Mouse (Mus musculus): ENCODE data around the gene Serpina9.
"Not testable (repeated sequence)": the region's sequence is repeated elsewhere in the genome, so short reads cannot be mapped to it uniquely, and the experiment has no call there.

The Serpina9 gene

DNA sequence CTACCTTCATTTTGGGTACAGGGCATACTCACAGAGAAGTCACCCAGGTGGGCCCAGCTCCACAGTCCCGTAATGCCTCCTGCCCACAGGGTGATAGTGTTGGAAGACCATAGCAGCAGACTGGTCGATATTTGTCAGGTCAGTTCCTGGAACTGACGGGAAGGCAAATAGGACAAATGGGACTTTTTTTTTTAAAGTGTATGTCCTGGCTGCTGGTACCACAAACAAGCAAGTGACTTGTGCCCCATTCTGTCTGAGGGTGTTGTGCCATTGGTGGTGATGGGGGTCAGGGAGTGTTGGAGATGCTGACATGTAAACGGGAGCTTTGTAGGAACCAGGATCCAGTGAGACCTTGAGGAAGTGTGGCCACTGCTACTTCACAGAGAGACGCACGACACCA lies 23.7 kb downstream of the Serpina9 start, which contains the start of gene Serpina11:
Gene Serpina11, minus strand, starts transcription at position 101 of the 400 bp plus-strand sequence.
- in situ Hi-C loops (cut with MboI): loop anchor here (10.0 kb wide), 1 partner anchor 435 kb away; no protein-coding TSS in a partner anchor

DNA sequence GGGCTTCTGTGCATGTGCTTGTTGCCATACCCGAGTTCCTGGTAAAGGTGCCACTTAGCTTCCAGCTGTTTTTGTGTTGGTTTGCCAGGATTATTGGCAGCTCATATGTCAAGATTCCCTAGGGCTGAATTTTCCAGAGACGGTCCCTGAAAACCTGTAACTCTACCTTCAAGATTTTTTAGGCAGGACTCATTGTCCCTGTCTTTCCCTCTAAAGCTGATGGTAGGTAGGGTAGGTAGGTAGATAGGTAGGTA lies 24.1 kb downstream of the Serpina9 start:
- in situ Hi-C loops (cut with MboI): no loop called here

DNA sequence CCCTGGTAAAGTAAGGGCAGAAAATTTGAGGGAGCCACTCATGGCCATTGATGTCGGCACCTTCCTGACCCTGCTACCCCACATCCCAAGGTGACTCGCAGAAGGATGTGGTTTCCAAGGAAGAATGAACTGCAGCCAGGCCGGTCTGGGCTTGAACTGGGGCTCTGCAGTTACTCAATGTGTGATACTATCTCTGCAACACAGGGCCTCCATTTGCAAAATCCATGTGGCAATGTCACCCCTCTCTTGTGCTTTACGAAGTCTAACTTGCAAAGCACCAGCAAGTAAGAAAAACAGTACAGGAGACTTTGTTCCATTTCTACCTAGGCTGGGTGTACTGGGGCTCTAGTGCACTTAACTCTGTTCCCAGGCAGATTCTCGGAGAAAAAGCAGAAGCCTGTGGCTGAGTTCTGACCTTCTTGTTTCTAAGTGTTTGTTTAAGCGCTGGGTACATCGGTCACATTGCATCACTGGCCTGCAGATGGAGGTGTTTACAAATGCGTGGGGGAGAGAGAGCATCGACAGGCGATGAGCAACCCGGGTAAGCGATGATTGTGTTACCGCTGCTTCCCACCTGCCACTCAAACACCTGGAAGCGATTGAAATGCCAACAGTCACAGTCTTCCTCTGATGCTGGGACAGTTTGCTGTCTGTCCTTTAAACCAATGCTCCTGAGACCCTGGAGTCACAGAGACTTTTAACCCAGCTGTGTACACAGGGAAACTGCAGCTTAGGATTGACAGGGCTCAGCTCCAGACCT lies 24.6 kb downstream of the Serpina9 start:
- in situ Hi-C loops (cut with MboI): no loop called here

DNA sequence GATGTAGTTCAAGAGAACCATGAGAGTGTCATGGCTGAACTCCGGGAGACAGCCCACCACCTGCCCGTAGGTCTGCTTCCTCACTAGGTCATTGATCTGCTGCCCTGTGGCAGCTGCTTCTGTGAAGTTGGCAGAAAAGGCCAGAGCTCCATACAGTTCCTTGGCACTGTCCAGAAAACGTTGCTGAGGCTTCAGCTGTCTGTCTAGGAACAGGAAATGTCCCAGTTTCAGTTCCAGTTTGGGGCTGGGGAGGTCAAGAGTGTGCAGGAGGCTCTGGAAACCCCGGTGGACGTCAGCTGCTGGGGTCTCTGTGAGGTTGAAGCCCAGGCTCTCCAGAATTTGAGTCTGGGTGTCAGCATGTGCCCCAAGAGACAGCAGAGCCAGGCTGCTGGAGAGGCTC lies 27.7 kb downstream of the Serpina9 start:
- in situ Hi-C loops (cut with MboI): no loop called here

DNA sequence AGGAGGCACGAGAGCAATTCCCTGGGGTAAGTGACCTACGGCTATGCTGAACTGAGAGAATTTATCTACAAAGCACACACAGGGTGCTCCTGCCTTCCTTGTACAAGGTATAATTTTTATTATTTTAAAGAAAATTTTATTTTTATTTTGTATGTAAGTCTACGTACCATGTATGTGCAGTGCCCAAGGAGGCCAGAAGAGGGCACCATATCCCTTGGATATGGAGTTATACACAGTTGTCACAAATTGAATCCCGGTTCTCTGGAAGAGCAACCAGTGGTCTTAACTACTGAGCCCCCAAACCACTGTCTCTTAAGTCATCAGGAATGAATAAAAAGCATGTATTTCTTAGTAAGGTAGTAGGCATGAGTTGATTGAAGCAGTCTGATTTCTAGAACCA lies 28.6 kb downstream of the Serpina9 start:
- in situ Hi-C loops (cut with MboI): no loop called here

DNA sequence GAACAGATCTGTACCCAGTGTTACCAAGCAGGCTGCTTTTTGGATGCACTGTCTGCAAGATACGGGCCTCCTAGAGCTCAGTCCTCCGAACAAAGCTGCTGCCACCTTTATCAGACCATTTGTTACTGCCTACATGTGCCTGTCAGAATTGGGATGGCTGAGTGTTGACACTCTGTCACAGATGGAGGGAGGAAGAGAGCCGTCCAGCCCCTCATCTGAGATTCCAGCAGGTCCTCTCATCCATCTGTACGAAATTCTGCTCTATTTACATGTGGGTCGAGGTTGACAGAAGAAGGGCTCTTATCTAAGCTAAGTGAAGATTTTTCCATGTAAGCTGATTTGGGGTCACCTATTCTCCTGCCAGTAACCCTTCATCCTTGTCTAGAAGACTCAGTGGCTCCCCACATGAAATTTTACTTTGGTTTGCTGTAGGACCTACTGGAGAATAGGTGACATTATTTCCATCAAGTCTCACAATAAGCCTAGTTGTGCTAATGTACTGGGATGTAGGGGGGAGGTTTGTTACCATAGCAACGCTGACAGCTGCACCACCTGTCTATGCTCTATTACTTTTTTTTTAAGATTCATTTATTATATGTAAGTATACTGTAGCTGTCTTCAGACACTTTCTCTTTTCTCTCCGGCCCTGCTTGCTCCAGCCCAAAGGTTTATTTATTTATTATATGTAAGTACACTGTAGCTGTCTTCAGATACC lies 31.8 kb downstream of the Serpina9 start:
- in situ Hi-C loops (cut with MboI): no loop called here

DNA sequence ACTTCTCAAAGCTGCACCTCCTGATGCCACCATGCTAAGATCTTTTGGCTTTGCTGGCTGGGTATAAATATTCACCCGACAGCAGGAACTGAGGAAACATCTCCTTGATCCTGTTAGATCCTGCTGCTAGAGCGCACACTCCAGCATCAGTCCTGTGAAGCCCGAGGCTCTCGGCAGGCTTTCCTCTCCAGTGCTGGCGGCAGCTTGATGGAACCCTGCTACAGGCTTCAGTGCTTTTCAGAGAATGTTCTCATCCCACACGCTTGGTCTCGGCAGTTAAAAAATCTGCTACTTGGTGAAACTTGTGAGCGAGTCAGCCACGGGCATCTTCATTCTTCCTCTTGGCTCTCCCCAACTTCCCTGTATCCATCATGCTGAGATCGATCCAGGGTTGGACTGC lies 35.3 kb downstream of the Serpina9 start:
- in situ Hi-C loops (cut with MboI): no loop called here

DNA sequence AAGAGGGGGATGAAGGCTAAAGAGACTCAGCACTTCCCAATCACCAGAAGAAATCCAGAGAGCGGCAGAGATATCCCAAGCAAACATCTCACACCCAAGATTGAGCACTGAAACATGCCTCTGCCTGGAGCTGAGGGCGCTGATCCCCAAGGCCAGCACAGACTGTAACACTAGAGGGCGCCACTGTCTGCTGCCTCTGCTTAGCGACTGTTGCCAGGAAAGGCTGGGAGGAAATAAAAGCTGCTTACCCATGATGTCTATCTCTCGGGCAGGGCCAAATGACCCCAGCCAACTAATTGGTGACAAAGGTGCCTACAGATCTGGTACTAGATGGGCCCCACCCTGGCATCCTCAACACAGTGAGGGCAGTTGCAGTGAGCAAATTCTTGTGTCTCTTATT lies 35.7 kb downstream of the Serpina9 start:
- in situ Hi-C loops (cut with MboI): no loop called here

DNA sequence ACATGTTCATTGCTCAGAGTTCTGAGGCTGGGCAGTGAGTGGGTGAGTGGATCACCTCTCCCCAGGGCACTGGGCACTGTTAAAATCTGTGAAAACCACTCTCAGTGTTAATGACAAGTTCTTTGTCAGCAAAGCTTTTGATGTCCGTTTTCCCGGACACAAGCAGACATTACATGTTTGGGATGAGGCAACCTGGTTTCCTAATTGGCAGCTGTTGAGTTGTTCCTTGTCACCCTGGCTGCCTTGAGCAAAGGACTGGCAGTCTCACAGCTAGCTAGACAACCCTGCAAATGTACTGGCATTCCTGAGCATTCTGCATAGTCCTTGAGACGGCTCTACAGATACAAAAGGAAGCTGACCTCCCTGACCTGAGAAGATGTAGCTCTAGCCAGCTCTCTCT lies 36.5 kb downstream of the Serpina9 start:
- in situ Hi-C loops (cut with MboI): no loop called here

DNA sequence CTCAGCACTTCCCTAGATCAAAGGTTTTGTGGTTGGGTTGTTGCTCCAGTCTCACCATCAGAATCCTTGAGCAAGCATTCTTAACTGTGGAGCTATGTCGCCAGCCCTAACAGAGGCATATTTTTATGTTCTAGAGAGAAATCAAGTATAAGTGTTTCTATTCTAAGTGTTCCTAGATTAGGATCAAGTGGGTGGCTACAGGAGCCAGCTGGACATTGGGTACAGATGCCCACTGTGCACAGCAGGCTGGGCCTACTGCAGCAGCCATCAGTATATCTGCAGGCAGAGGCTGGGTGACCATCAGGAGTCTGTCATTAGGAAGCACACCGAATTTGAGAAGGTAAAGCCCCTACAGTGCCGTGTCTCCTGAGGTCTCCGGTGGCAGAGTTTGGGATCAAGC lies 42.5 kb downstream of the Serpina9 start:
- in situ Hi-C loops (cut with MboI): no loop called here

DNA sequence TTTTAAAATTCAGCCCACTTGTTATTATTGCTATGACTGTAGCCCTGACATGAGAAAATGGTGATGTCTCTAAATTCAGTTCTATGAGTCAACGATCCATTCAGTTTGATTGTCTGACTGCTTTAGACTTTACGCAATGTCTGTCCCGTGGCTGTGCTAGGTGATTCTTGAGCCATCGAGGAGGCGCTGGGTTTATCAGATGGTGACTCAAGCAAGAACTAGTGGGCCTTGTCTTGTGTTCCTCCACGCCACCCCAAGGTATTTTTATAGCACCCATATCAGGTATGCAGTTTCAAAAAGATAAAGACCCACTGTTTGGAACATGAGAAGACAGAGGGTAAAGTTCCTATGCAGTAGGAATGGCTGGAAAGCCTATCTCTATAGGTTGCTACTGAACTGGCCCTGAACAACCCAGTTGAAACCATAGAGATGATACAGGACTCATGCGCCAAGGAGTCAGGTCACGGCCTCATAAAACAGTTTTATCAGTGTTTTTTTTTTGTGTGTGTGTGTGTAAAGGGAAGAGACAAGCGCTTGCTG lies 43.9 kb downstream of the Serpina9 start:
- in situ Hi-C loops (cut with MboI): no loop called here

DNA sequence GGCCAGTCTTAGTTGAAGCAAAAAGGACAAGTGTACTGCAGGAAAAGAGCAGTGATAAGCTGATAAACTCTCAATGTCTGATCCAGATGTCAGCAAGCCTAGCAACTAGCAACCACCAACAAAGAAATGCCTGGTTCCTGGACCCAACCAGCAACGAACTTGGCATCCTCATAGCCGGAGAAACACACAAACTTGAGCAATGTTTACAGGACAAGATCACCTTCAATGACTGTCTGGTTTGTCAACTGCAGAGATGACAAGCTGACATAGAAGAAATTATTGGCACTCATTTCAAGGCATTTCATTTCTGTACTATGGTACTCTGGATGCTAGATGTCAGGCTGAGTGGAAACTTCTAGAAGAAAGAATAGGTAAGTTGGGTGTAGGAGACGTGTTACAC lies 46.8 kb downstream of the Serpina9 start:
- in situ Hi-C loops (cut with MboI): no loop called here

DNA sequence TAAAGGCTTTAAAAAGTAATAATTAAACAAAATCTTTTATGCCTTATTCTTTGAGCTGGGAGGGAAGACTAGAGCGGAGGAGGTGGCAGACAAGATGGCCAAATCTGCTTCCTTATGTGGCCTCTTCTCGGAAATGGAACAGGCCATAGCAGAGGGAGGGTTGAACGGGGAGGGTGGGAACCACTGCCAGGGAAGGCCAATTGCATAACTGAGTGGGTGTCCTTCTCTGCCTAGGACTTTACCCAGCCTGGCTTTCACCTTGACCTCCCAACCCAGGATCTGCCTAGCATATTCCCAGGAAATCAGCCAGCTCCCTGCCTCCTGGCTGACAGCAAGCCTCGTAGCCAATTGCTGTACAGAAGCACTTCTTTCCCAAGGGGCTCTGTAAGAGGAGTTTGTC lies 50.3 kb downstream of the Serpina9 start:
- in situ Hi-C loops (cut with MboI): no loop called here

DNA sequence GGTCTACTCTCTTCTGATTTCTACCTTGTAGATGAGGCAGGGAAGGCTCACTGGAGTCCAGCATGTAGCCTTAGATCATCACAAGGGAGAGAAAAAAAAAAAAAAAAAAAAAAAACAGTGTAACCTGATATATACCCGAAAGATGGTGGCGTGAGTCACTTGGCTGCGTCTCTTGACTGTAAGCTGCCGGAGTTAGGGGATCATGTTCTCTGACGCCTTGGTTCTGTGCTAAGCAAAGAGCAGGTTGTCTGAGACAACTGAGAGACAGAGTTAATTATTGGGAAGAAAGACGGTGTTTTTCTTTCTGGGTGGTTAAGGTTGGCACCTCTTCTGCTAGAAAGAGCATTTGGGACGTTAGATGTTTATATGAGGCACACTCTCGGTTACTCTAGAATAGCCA lies 50.7 kb downstream of the Serpina9 start:
- in situ Hi-C loops (cut with MboI): no loop called here

DNA sequence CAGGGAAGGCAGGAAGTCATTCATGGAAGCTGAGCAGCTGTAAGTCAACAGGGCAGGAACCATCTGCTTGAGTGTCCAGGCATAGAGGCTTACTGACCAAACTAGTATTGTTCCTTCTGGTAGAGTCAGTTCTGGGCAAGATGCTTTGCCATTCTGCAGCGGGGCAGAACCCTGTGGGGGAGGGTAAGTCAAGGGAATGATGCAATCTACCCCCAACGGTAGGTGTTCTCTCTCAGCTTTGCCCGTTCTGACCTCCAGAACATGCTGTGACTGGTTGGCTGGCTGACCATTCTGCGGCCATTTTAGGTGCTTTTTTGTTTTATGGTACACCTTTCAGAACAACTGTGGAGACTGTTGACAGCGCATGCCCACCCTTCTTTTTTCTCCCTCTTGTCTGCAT lies 51.2 kb downstream of the Serpina9 start:
- in situ Hi-C loops (cut with MboI): no loop called here

DNA sequence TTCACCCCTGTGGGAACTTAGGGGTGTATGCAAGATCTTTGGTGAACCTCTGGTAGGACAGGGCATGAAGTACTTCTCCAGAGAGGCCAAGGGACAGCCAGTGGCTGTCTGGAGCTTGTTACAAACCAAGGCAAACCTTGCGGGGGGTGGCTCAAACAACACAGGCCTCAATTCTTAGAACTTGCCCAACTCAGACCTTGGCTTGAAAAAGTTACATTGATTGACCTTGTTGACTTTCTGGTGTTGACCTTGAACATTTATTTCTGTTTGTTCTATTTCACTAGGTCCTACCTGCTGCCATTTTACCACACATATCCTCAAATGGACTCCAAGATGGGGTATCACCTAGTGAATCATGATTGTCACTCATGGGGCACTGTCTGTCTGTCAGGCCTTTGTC lies 51.8 kb downstream of the Serpina9 start:
- in situ Hi-C loops (cut with MboI): no loop called here

DNA sequence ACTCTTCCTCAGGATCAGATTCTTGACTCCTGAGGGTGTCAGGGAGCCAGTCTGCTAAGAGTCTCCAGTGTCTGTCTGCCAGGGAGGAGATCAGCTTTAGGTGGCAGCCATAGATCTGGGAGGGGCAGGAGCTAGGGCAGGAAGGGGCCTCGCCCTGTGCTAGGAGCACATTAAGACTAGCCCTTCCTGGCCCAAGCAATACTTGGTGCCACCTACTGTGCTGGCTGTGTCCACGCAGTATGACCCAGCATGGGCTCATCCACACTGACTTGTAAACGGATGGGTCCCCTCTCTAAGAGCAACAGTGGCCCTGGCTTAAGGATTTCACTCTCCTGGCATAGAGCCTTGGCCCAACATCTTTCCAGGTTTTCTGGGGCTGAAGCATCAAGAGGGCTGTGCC lies 54.8 kb downstream of the Serpina9 start, which contains the start of gene Serpina1e:
Gene Serpina1e, minus strand, starts transcription at position 178 of the 400 bp plus-strand sequence.
- in situ Hi-C loops (cut with MboI): no loop called here

DNA sequence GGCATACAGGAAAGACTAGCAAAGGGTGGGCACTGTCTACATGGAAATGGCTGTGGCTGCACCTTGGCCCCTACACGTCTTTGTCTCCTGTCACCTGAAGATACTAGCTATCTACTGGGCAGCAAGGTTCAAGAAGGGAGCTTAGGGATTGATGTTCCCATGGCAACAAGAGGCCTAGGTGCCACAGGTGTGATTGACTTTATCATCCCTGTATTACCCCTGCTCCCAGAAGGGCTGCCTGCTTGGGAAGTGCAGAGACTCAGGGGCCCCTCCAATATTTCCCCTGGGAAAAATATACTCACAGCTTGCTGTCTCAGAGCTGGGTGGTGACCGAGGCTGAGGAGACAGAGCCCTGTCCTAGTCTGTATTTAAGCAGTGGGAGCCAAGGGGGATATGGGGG lies 57.0 kb downstream of the Serpina9 start:
- in situ Hi-C loops (cut with MboI): not testable (repeated sequence)

DNA sequence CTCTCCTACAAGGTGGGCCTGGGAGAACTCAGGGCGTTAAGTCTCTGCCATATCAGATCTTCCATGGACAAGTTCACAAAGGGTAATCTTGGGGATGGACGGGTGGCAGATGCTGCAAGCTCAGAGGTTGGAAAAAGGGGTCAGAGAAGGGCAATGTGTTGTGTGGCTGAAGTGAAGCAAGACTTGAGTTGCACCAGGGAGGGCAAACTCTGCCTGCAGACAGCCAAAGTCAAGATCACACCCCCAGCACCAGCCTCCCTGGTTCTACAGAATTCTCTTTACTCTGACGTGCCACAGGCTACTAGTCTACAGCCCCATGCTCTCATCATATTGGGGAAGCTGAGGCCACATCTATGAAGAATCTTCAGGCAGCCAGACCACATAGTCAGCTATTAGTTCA lies 60.6 kb downstream of the Serpina9 start:
- in situ Hi-C loops (cut with MboI): not testable (repeated sequence)

DNA sequence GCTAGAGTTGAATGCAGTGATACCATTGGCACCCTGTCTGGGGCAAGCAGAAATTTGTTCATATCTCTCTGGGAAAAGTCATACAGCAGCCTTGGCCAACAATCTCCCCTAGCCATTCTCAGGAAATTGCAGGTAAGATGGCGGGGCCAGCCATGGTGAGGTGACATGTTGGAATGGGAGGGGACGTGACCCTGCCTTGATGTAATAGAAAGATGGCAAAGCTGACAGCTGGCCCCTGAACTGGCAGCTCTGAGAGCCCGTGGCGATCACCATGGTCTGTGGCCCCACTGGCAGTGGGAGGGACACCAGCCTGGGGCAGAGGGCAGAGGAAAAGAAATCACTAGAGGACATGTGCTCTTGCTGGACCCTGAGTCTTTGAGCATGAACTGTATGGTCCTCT lies 67.3 kb downstream of the Serpina9 start:
- in situ Hi-C loops (cut with MboI): no loop called here
